Mouse (Mus musculus) mature B cell (primary cell): ENCODE measurements around the gene Slc22a23.

Source experiments
- in situ Hi-C: fragments of 300-500 bp; cut with MboI; formaldehyde crosslinking; loops from 2 replicates; pipeline ENCODE4 v1.14.3; 2019

Gene Slc22a23

GRCm38 (mm10) chr13:34299351-34300333 lies 45.3 kb downstream of the Slc22a23 start:
- in situ Hi-C loops: no loop called here

GRCm38 (mm10) chr13:34298674-34299073 lies 46.3 kb downstream of the Slc22a23 start:
- in situ Hi-C loops: no loop called here

- in situ Hi-C loops: no loop called here
Observed at GRCm38 (mm10) chr13:34298061-34298460, 46.9 kb downstream of the Slc22a23 start.

GRCm38 (mm10) chr13:34295787-34296435 lies 49.1 kb downstream of the Slc22a23 start:
- in situ Hi-C loops: no loop called here

- in situ Hi-C loops: no loop called here
Observed at GRCm38 (mm10) chr13:34294212-34294611, 50.8 kb downstream of the Slc22a23 start.

GRCm38 (mm10) chr13:34292042-34292441 lies 52.9 kb downstream of the Slc22a23 start:
- in situ Hi-C loops: no loop called here

- in situ Hi-C loops: no loop called here
Observed at GRCm38 (mm10) chr13:34290346-34290745, 54.6 kb downstream of the Slc22a23 start.

- in situ Hi-C loops: no loop called here
Observed at GRCm38 (mm10) chr13:34289567-34289966, 55.4 kb downstream of the Slc22a23 start.

GRCm38 (mm10) chr13:34288129-34288528 lies 56.9 kb downstream of the Slc22a23 start:
- in situ Hi-C loops: no loop called here

GRCm38 (mm10) chr13:34287601-34288083 lies 57.3 kb downstream of the Slc22a23 start:
- in situ Hi-C loops: no loop called here

- in situ Hi-C loops: no loop called here
Observed at GRCm38 (mm10) chr13:34281360-34281759, 63.6 kb downstream of the Slc22a23 start.

GRCm38 (mm10) chr13:34278759-34279270 lies 66.2 kb downstream of the Slc22a23 start:
- in situ Hi-C loops: no loop called here

- in situ Hi-C loops: no loop called here
Observed at GRCm38 (mm10) chr13:34278288-34278701, 66.7 kb downstream of the Slc22a23 start.

GRCm38 (mm10) chr13:34277611-34278010 lies 67.4 kb downstream of the Slc22a23 start:
- in situ Hi-C loops: no loop called here

GRCm38 (mm10) chr13:34277001-34277400 lies 68.0 kb downstream of the Slc22a23 start:
- in situ Hi-C loops: no loop called here

GRCm38 (mm10) chr13:34274890-34275289 lies 70.1 kb downstream of the Slc22a23 start:
- in situ Hi-C loops: no loop called here

GRCm38 (mm10) chr13:34274417-34274816 lies 70.6 kb downstream of the Slc22a23 start:
- in situ Hi-C loops: no loop called here

- in situ Hi-C loops: no loop called here
Observed at GRCm38 (mm10) chr13:34272275-34273054, 72.5 kb downstream of the Slc22a23 start.

- in situ Hi-C loops: no loop called here
Observed at GRCm38 (mm10) chr13:34271665-34272064, 73.3 kb downstream of the Slc22a23 start.

- in situ Hi-C loops: no loop called here
Observed at GRCm38 (mm10) chr13:34270886-34271602, 73.9 kb downstream of the Slc22a23 start.

- in situ Hi-C loops: no loop called here
Observed at GRCm38 (mm10) chr13:34269376-34269991, 75.5 kb downstream of the Slc22a23 start.
